Mouse (Mus musculus) spleen, postnatal 0 days (tissue): ENCODE data around the gene Gm21830. TPM values are rescaled to one million over a fixed set of nuclear protein-coding genes. Genes with fewer than 3 reads are reported as not detected.

ENCODE experiments used
- polyA plus RNA-seq: library from polyadenylated mRNA; unstranded; fragments of >200 nt; fragmentation: Nextera tagmentation; extraction: Ambion mirVana; gene quantifications from 2 replicates; pipeline ENCODE4 v1.2.1, GENCODE M21; 2015

The Gm21830 gene
- polyA plus RNA-seq, result not detected in 2 replicates

GRCm38 (mm10) chr2:67413425-67413824, at the start of gene Gm21830:
Gm21830 (plus strand) TSS chr2:67413725.

DNA sequence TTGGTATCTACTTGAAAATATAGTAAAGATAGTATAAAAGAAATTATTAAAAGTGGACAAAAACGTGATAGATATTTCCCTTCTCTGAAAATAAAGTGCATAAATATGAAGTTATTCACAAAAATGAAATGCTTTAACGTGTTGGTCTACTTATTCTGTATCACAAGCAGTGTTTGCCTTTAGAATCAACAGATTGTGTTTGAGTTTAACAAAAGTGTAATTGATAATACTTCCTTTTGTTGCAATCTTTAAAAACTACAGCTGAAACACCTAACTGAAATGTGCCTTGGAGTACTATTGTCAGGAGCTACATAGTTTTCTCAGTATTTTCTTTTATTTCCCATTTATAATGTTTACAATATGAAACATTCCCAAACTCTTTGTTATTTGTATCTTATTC, 19.6 kb downstream of the Gm21830 start, which contains the start of gene Gm26727:
Gene Gm26727 (minus strand): TSS at position 101 of the 400 bp plus-strand sequence.

DNA sequence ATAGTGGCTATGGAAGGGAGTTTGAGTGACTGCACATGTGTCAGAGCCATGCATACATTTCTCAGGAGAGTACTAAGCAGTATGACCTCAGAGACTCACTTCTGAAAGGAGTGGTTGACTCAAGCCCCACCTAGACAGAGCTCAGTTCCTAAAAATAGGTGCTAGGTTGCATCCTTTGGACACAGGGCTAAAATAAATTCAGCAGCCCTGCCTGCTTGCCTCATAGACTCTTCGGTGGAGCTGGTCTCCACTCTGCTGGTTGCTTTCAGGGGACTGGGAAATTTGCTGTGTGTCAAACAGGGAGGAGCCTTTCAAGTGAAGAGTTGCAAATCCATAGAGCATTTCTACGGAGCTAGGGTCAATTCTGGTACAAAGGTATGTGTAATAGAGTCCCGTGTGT, 32.3 kb downstream of the Gm21830 start, which contains the start of gene Xirp2:
Gene Xirp2 (plus strand): TSS at position 223 of the 400 bp plus-strand sequence.

Other genes with a start within 250 kb of the Gm21830 start
- not detected in 2 replicates for gene Gm26727, start 19.5 kb downstream of the Gm21830 start, polyA plus RNA-seq
- not detected in 2 replicates for gene Xirp2, start 32.3 kb downstream of the Gm21830 start, polyA plus RNA-seq
- 2.6 and 3.4 TPM in 2 replicates for gene B3galt1, start 152.1 kb downstream of the Gm21830 start, polyA plus RNA-seq